Mouse (Mus musculus) liver, postnatal 0 days (tissue): ENCODE data around the gene Dnal4.

Source experiments
- CTCF ChIP-seq: sonication (generic); IDR thresholded peaks from 2 replicates; pipeline ENCODE4 v1.5.1; 2016; ENCODE audit warnings: antibody characterized with exemption, low read depth
- EP300 ChIP-seq: IDR thresholded peaks from 2 replicates; pipeline ENCODE4 v1.6.1; 2016; ENCODE audit warnings: antibody characterized with exemption, low read depth, mild to moderate bottlenecking

DNA sequence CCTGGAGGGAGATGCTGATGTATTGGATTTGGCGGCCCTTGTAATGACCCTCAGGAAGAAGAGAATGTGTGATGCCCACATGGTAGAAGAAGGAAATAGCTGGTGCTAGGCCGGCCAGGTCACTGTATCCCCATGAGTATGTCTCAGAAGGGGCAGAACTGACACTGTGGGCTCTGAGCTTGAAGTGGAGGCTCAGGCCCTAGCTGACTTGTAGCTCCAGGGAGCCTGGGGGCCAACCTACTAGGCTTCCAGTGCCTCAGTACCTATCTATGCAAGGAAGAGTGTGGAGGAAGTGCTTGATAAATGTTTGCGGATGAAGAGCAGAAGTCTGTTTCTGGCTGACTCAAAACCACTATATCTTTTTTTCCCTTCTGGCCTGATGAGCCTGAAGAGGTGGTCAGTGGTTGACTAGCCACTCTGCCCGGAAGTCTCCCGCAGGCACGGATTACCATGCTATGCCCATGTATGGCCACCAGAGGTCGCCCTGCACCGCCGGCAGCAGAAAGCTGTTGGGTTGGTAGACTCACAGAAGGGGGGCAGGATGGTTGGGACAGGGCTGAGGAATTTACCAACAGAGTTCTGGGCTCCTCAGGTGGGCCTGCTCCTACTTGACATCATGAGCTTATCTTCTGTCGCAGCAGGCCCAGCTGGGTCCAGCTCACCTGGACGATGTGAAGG, 24.8 kb downstream of the Dnal4 start:
- TF ChIP-seq CTCF, result peak; percentile 99
- no peak for TF ChIP-seq EP300
